Mouse (Mus musculus) right cerebral cortex, postnatal 14 days (tissue): ENCODE measurements around the gene Gm17949.
A peak's percentile ranks its signal among the peaks of the same experiment; 100 is the strongest.

Source experiments
- DNase-seq: peaks from one replicate; pipeline ENCODE4 v3.0.0; 2022

Gm17949 gene

DNA sequence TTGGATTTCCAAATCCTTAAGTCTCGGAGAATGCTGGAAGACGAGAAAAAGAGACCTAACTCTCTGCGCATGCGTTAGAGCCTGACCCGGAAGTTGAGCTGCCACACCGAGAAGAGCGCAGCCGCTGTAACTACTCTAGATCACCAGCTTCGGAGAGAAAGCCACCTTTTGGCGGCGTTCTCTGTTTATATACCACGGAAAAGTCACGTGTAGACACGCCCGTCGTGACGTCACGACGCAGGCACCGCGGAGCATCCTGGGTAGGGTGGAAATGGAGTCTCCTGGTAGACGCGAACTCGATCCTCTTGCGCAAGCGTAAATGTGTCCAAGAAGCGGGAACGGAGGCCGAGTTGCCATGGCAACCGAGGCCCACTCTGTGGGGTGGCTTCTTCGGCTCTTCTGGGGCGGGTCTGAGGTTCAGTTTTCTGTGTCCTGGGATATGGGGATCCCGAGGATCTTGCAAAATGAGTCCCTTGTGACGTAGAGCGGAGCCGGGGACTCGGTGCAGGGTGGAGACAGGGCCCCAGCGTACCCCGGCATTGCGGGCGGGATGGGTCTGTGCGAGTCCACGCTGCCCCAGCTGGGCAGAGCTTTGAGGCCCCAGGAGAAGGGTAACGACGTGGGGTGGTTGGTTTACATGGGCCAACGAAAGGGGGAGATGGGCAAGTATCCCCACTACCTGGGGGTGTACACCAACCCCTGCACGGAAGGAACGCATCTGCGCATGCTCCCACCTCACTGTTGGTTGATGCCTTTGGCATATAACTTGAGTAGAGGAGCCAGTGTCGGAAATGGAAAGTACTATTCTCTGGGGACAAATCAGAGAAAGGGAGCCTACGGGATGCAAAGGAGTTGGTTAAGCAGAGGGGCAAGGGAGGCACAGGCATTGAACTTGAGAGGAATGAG, at the start of gene Gm17949, which contains the start of gene Gtf2f1:
Gm17949 (plus strand) TSS at position 234 of the 906 bp plus-strand sequence.
Gtf2f1 (minus strand) TSS at position 53 of the 906 bp plus-strand sequence.
- peak; percentile 94 for DNase-seq

DNA sequence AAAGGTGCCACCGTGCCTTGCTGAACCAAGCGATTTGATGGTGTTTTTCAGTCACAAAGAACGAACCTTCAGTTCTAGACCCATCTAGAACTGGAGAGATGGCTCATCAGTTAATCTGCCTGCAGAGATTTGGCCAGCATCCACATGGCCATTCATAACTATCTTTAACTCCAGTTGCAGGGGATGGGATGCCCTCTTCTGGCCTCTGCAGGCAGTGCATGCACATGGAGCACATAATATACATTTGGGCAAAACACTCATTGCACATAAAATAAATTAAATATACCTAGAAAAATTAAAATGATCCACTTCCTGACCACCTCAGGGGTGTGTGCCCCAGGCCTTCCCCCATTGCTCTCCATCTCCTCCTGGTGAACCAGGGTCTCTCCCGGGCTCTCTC, 49.4 kb upstream of the Gm17949 start:
- DNase-seq: no peak

DNA sequence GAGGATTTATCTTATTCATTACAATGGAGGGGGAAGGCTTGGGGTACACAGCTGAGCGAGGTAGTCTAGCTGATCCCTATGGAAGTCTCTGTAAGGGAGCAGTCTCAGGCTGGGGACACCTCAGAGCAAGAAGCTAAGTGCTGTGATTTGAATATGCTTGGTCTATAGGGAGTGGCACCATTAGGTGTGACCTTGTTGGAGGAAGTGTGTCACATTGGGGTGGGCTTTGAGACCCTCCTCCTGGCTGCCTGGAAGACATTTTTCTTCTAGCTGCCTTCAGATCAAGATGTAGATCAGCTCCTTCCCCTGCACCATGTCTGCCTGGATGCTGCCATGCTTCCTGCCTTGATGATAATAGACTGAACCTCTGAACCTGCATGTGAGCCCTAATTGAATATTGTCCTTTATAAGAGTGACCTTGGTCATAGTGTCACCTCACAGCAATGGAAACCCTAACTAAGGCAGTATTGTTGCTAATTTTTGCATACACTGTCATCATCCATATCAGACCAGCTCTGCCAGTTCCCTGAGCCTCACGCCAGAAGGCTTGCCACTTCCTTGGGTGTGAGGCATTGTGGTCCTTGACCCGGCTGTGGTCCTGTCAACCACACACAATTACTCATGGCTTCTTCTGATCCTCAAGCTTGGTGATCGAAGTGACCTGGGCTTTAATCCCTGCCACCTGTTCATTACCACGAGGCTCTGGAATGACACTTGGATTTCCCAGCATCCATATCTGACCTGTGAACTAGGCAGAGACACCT, 48.4 kb upstream of the Gm17949 start:
- DNase-seq: no peak

DNA sequence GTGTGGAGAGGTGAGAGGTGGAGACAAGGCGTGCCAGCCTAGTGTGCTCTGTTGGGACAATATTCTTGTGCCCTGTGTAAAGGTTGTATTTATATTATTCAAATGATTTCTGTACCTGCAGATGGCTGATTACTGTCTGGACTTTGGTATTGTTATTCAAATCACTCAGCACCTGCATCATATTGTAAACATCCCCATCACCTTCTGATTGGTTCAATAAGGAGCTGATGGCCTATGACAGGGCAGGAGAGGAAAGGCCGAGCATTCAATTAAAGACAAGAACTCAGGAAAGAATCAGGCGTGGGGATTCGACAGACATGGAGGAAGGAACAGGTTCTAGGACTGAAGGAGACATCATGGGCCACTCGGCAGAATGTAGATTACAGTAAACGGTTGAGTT, 47.6 kb upstream of the Gm17949 start:
- DNase-seq: no peak

DNA sequence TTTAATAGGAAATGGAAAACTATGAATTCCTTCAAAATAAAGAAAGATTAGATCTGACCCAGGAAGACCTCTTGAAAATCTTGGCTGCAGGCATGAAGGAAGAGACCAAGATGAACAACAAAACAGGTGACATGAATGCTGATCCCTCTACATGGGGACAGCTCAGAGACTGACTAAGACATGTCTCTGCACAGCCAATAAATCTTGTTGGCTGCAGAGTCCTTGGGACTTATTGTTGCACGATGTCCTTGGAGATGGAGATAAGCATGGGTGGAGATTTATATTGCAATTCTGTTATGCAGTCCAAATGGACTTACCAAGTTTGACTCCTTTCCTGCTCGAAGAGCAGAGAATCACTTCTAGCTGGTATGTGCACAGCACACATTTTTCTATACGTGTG, 41.9 kb upstream of the Gm17949 start:
- DNase-seq: no peak

DNA sequence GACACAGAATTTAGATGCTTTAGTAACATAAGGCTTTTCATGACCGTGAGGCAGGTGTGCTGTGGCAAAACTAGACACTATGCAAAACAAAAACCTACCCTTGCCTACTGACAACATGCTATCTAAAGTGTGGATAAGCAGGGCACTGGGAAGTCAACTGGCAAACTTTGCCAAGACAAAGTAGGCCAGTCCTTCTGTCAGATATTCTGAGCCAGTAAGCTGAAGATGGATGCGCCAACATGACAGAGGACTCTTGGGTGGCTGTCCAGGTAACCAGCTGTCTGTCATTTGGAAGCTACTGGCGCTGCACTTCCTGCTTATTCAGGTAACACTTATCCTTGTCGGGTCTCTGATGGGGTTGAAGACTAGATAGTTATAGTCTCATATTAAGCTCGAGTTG, 41.2 kb upstream of the Gm17949 start:
- DNase-seq: no peak

DNA sequence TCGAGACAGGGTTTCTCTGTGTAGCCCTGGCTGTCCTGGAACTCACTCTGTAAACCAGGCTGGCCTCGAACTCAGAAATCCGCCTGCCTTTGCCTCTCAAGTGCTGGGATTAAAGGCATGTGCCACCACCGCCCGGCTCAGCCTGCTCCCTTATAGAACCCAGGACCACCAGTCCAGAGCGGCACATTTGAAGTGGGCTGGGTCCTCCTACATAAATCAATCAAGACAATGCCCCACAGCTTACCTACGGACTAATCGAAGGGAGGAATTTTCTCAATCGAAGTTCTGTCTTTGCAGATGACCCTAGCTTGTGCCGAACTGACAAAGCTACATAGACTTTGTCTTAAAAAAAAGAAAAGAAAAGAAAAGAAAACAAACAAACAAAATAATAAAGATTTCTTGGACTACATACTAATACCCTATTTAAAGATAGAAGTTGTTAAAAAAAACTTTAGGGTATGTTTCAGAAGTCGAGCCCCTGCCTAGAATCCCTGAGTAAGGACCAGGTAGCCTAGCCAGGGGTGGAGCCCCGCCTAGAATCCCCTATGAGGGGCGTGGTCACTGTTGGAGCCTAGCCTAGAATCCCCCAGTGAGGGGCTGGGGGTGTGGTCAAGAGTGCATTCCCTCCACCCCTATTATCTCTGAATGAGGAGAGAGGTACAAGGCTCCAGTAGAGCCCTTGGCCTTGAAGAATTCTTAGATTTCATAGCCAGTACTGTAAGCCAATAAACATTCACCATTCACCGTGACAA, 37.1 kb upstream of the Gm17949 start:
- no peak for DNase-seq

DNA sequence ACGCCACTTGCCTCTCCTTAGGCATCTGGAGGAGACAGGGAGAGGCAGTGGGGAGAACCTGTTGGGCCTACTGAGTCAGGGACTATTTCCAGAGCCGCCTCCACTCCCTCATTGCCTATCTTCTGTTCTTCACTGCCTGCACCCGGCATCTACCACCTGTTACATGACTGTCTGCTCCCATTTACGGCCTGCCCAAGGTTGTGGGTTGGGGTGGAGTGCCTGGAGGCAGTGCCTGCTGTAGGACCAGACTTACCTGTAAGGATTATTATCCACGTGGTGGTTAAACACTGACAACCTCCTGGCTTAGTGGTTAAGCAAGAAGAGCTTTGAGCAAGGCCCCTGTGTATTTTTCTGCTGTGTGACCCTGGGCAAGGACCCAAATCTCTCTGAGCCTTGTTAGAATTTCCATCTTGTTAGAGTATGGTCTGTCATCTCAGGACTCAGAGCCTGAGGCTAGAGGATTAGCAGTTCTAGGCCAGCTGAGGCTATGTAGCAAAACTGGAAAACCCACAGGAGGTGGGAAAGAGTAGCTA, 36.5 kb upstream of the Gm17949 start:
- no peak for DNase-seq

DNA sequence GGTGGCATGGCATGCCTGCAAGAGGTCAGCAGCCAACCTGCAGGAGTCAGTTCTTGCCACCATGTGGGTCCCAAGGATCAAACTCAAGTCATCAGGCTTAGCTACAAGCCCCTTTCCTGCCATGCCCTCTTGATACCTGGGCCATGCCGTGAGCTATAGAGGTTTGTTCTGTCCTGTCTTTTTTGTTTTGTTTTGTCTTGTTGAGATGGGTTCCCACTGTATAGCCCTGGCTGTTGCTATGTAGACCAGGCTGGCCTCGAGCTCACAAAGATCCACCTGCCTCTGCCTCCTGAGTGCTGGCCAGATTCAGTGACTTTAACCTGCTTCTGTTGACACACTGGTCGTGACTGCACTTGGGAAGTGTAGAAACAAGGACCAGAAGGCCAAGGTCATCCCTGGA, 35.9 kb upstream of the Gm17949 start:
- DNase-seq: no peak

DNA sequence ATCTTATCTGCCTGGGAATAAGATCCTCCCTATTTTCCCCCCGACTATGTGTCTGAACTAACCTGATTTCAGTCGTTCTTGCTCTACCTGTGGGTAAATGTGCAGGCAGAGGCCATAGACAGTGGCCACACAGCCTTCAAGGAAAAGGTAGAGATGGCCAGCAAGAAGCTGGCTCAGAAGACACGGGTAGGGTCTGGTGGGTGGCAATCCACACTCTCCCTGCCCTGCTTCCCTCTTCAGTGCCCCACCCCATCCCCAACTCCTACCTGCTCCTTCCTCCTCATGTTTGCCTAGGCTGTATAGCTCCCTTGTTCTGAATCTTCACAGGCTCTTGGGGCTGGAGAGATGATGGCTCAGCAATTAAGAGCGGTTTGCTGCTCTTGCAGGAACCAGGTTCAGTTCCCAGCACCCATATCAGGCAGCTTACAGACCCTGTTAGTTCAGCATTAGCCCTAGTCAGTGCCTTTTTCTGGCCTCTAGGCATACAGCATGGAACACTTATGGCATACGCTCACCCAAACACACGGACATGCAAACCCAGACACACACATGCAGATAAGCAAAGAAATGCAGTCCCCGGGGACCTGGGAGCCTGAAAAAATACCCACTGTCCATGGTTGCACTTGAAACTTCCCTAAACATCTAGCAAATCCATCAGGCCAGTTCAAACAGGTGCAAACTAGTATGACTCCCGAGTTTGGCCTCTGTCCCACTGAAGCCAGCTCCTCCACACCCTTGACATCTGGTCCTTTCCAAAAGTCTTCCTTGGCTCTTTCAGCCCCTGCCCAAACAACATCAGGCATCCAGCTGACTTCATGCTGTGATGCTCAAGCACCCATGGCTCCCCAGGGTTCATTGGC, 34.5 kb upstream of the Gm17949 start:
- no peak for DNase-seq

DNA sequence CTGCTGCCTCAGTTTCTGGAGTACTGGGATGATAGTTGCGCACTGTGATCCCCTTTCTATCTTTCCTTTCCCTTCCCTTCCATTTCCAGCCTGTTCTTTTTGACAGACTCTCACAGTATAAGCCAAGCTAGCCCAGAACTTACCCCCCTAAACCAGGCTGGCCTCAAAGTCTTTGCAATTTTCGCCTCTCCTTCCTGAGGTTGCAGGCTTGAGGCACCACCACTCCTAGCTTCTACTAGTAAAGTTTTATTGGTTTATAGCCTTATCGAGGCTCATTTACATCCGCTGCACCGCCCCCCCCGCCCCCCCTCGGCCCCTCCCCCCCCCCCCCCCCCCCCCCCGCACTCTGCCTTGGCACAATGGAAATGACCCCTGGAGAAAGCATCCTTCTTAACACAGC, 31.7 kb upstream of the Gm17949 start:
- no peak for DNase-seq

DNA sequence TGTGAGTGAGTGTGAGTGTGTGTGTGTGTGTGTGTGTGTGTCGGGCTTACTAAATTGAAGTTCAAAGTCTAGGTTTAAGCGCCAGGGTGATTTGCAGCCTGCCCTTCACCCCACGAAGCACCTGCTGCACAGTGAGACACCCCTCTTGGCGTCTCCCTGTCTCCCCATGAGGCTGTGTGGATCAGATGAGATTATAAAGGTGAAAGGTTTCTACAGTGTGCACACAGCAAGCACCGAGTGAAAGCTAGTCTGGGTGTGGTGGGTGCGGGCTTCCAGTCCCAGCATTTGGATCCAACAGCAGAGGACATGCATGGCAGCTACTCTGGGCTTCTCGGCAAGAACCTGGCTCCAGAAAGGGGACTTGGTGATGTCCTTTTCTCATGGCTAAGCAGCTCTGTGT, 30.2 kb upstream of the Gm17949 start:
- no peak for DNase-seq

DNA sequence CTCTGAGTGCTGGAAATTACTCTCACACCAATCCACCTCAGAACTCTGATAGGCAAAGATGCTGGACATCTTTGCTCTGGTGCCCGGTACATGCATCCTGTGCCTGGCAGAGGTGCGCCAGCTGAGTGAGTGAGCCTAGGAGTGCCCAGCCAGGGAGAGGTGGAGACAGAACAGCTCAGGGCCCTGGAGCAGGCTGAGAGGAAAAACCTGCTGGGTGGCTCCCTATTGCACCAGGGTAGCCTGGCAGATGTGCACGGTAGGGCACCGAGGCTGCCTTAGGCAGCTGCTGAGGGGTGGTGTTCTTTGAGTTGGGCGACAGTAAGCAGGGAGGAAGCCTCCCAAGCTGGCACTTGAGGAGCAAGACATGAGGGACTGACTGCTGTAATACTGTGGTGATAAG, 29.3 kb upstream of the Gm17949 start, which contains the start of gene Acer1:
Acer1 (minus strand) TSS at position 114 of the 400 bp plus-strand sequence.
- no peak for DNase-seq

DNA sequence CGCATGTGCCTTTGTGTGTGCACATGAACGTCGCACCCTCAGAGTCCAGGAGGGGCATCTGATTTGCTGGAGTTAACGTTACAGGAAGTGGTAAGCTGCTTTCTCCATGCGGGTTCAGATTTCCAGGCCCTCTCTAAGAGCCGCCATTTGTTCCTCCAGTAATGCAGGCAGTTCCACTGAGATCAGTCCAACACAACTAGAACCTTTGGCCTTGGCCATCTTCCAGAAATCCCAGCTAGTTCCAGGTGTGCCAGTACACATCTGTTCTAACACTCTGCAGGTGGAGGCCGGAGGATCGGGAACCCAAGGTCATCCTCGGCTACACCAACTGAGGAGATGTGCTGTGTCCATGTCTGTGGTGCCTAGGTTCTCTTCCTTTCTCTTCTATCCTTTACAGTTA, 26.4 kb upstream of the Gm17949 start:
- no peak for DNase-seq

DNA sequence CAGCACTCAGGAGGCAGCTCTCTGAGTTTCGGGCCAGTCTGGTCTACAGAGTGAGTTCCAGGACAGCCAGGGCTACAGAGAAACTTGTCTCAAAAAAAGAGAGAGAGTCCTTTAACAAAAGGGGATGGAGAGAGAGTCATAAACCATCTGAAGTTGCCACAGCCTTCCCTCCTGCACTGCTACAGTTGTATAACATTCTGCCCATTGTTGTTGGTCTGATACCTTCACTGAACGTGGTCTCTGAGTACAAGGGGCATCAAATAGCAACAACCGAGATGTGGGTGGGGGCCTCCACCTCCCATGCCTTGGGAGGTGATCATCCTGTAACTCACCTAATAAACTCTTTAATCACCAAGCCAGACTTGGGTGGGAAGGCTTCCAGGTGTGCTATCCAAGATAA, 25.6 kb upstream of the Gm17949 start:
- DNase-seq: no peak

DNA sequence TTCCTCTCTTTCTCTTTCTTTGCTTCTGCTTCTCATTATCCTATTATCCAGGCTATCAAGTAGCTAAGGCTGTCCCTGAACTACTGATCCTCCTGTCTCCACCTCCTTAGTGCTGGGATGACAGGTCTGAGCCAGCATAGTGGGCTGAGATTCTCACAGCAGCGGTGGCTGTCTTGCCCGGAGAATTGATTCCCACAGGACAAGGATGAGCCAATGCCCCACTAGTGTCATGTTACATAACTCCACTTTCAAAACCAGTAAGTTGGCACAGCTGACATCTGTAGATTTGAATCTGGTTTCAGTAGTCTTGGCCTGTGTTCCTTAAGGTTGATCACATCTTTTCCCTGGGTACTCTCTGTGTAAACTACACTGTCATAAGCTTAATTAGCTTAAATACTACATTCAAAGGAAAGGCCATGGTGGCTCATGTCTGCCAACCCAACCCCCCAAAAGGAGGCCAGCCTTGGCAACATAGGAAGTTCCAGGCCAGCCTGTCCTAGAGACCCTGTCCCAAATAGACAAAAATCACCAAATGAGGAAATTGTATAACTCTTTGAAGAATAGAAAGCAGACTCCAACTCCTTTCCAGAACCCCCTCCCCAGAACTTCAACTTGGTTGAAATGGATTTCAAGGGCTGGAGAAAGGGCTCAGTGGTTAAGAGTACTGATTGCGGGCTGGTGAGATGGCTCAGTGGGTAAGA, 25.0 kb upstream of the Gm17949 start:
- DNase-seq: no peak

DNA sequence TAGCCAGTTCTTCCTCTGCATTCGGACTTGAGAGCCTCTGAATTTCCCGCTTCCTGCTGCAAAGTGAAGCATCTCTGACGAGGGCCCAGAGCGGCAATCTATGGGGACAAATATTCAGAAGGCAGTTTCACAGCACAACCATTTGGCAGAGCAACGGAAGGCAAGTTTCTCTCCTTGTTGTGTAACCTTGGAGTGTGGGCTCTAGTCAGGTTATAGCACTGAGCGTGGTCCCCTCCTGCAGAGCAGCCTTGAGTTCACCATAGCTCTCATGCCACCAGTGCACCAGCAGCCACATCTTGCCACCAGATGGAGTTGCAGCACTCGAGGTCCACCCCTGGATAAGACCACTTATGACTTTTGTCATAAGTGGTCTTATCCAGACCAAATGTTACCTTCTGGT, 22.8 kb upstream of the Gm17949 start:
- DNase-seq: no peak

DNA sequence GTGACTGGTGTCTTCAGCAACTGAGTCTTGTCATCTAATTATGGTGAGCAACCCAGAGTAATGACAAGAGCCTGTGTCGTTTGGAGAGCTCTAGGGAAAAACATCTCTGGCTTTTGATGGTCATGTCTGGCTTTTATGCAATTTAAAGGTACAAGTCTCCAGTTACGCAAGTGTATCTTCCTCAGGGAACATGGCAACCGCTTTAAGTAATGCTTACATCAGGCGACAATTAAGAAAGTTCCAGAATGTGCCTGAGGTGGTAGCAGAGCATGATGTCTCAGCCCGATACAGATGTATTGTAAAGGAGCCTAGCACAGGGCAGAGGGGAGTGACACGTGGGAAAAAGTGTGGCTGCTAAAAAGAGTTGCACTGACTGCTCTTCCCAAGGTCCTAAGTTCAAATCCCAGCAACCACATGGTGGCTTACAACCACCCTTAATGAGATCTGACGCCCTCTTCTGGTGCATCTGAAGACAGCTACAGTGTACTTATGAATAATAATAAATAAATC, 22.3 kb upstream of the Gm17949 start:
- DNase-seq: no peak

DNA sequence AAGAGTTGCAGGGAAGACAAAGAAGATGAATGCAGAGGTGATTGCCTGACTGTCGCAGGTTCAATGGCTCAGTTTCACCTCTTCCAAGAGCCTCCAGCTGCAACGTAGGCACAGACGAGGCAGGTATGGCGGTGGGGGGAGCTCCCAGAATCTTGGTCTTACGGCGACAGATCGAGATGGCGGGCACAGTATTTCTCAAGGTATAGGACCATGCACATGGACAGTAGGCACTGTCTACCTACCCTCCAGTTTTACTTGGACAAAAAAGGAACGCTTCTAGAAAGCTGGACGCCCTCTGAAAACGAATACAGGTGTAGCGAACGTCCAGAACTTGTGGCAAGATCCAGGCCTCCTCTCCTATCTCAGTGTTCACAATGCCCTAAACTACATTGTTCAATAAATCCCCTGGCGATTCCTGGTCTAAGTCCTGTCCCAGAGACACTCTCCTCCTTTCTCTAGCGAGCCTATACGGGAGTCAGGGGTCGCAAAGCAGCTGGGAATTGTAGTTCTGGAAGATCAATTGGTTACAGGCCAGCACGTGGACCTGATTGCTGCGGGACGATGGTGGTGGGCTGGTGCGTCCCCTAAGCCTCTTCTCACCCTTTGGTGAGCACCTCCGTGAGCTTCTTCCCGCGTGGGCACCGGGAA, 21.7 kb upstream of the Gm17949 start:
- peak; percentile 71 for DNase-seq

DNA sequence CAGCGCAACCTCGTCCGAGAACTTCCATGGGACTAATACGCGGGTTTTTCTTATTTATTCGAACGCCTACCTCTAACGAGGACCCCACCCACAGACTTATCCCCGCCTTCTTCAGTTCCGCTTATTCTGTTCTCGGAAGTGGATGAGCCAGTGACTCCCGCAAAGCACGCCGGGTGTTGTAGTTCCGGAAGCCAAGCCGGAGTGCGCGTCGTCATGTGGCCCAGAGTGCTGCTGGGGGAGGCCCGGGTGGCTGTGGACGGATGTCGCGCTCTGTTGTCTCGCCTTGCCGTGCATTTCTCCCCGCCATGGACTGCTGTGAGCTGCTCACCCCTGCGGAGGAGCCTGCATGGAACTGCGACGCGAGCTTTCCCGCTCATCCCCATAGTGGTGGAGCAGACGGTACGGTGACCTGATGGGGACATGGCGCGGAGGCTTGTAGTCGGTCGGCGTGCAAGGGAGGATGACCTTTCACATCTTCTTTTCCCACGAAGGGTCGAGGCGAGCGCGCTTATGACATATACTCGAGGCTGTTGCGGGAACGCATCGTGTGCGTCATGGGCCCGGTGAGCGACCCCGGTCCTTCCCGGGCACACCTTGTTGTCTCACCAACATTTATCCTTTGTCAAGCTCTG, 21.0 kb upstream of the Gm17949 start, which contains the start of gene Clpp:
Clpp (plus strand) TSS at position 191 of the 632 bp plus-strand sequence.
- peak; percentile 91 for DNase-seq
